Mouse (Mus musculus): ENCODE measurements around the gene Cldn24. TPM values are rescaled to one million over a fixed set of nuclear protein-coding genes. Genes with fewer than 3 reads are reported as not detected.

Cldn24 gene
- not detected for polyA plus RNA-seq (2014; fragmentation: Illumina TruSeq; extraction: RNeasy Lipid Tissue Mini Kit (QIAGEN cat#74804); ENCODE audit: low read depth, low replicate concordance)

GRCm38 (mm10) chr8:47821843-47822242, at the start of gene Cldn24:
Gene Cldn24, plus strand, starts transcription at chr8:47822143.

DNA sequence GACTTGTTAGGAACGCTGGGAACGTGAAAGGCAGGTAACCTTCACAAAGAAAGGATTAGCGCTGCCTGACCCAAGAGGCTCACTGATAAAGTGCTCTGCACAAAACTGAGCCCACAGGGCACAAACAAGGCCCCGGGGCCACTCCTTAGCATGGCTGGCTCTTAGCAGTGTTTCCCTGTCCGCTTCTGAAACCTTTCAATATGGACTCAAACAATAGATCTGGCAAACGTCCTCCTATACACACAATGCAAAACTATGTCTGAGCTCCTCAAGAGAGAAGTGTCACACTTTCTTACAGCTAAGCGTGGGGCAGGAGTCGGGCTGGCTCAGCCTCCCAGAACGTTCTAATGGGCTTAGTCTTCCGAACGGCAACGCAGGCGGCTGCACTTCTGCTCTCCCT, 2.2 kb downstream of the Cldn24 start, which contains the start of gene Cldn22:
Gene Cldn22, plus strand, starts transcription at position 301 of the 400 bp plus-strand sequence.

Other genes with a start within 250 kb of the Cldn24 start
- gene Ing2, start 146.6 kb upstream of the Cldn24 start, polyA plus RNA-seq (2014; fragmentation: Illumina TruSeq; extraction: RNeasy Lipid Tissue Mini Kit (QIAGEN cat#74804); ENCODE audit: low read depth, low replicate concordance) = 10.1 TPM
- gene Cdkn2aip, start 108.2 kb upstream of the Cldn24 start, polyA plus RNA-seq (2014; fragmentation: Illumina TruSeq; extraction: RNeasy Lipid Tissue Mini Kit (QIAGEN cat#74804); ENCODE audit: low read depth, low replicate concordance) = 13.0 TPM
- gene Cldn22, start 2.3 kb downstream of the Cldn24 start, polyA plus RNA-seq (2014; fragmentation: Illumina TruSeq; extraction: RNeasy Lipid Tissue Mini Kit (QIAGEN cat#74804); ENCODE audit: low read depth, low replicate concordance) = not detected
- 3.9 TPM for gene Wwc2, start 168.8 kb downstream of the Cldn24 start, polyA plus RNA-seq (2014; fragmentation: Illumina TruSeq; extraction: RNeasy Lipid Tissue Mini Kit (QIAGEN cat#74804); ENCODE audit: low read depth, low replicate concordance)

All from liver, adult 10 weeks (tissue).